ENCODE assay signal across 9 mouse cellular contexts in the genomic region with DNA sequence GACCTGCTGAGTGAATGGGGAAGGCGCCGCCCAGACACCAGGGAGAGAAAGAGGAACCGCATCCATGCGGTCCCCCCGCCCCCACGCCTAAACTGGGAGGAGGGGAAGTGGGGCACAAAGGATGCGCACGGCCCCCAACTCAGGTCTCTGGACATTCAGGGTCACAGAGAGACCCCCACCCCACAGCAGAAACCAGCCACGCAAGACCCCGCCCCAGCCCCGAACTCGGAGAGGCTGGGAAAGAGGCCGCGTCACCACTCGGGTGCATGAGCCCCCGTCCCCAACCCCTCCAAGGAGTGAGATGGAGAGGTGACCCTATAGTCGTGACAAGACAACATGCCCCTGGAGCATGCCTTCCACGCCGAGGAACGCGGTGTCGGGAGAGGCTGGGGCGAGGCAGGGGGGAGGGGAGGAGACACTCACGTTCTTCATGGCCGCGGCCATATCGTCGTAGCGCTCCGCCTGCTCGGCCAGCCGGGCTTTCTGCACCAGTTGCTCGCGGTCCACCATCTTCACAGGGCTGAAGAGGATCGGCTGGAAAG. TPM values are rescaled to one million over a fixed set of nuclear protein-coding genes. Genes with fewer than 3 reads are reported as not detected.
A peak's percentile ranks its signal among the peaks of the same experiment; 100 is the strongest.
DNase-seq lines count a peak whose midpoint lies in the region; ATAC-seq lines count a peak whose summit lies in the region.
"Had no signal": no experiment of that assay in that cellular context is flagged by ENCODE, and none has a peak within 500 bp of the region (broad histone marks: within the 10 kb centered on the region; RNA-seq: fewer than 3 reads in every experiment).

No protein-coding gene starts in this region.

- intact Hi-C loops in gastrocnemius, postnatal 36 days (cut with DNase I) = no loop called here

- ATAC-seq in CD4-positive, CD25-positive, alpha-beta regulatory T cell, adult 4 months = peak; percentile 36
- peak; percentile 75 for ATAC-seq in intestine, embryonic 14.5 days (replicated peaks; ENCODE audit: low FRiP score, low TSS enrichment, low read depth)
- peak; percentile 62 for ATAC-seq in limb, embryonic 13.5 days (ENCODE audit: low FRiP score, low read depth)
- peak; percentile 71 for ATAC-seq in midbrain, embryonic 12.5 days (ENCODE audit: low FRiP score, low read depth)
- ATAC-seq in stomach, embryonic 15.5 days (ENCODE audit: insufficient read depth, low FRiP score, low read depth) = peak; percentile 63

- no peaks in the 10 kb centered on the region for H3K27me3 ChIP-seq in intestine, embryonic 14.5 days (replicated peaks; ENCODE audit: control insufficient read depth, insufficient read depth, low read length)
- H3K27me3 ChIP-seq in limb, embryonic 13.5 days = no peaks in the 10 kb centered on the region
- H3K27me3 ChIP-seq in midbrain, embryonic 12.5 days = no peaks in the 10 kb centered on the region
- no peaks in the 10 kb centered on the region for H3K27me3 ChIP-seq in stomach, embryonic 15.5 days (replicated peaks)

- peak overlapping the region; percentile 77 for H3K9ac ChIP-seq in intestine, embryonic 14.5 days (ENCODE audit: low read length)
- peak overlapping the region; percentile 88 for H3K9ac ChIP-seq in limb, embryonic 13.5 days
- peak overlapping the region; percentile 85 for H3K9ac ChIP-seq in midbrain, embryonic 12.5 days (replicated peaks)
- peak overlapping the region; percentile 88 for H3K9ac ChIP-seq in stomach, embryonic 15.5 days

- H3K4me1 ChIP-seq in intestine, embryonic 14.5 days (replicated peaks; ENCODE audit: control insufficient read depth, insufficient read depth, low read length) = peaks cover 7% of the 10 kb centered on the region; the same call in 1 of the 2 replicates
- peaks cover 28% of the 10 kb centered on the region for H3K4me1 ChIP-seq in limb, embryonic 13.5 days
- H3K4me1 ChIP-seq in midbrain, embryonic 12.5 days = peaks cover 26% of the 10 kb centered on the region
- H3K4me1 ChIP-seq in stomach, embryonic 15.5 days = peaks cover 8% of the 10 kb centered on the region; the same call in 1 of the 2 replicates

- peaks cover 35% of the 10 kb centered on the region for H3K36me3 ChIP-seq in intestine, embryonic 14.5 days (ENCODE audit: control insufficient read depth, insufficient read depth, low read length)
- H3K36me3 ChIP-seq in limb, embryonic 13.5 days = peaks cover 31% of the 10 kb centered on the region
- peaks cover 33% of the 10 kb centered on the region for H3K36me3 ChIP-seq in midbrain, embryonic 12.5 days
- peaks cover 25% of the 10 kb centered on the region for H3K36me3 ChIP-seq in stomach, embryonic 15.5 days

- DNase-seq in adrenal gland, adult 2 months = peak; percentile 78
- DNase-seq in embryo, embryonic 11.5 days (ENCODE audit: low read depth, low spot score) = peak; percentile 40
- peak; percentile 46 to 54 for DNase-seq in gastrocnemius, postnatal 36 days
- DNase-seq in intestine, embryonic 14.5 days (ENCODE audit: low spot score) = no peak

- whole genome bisulfite sequencing in intestine, embryonic 14.5 days = under 1% methylated on average over 33 of the region's 35 CpGs
- WGBS in limb, embryonic 13.5 days = under 1% methylated on average over 34 of the region's 35 CpGs
- under 1% methylated on average over 35 of the region's 35 CpGs for WGBS in midbrain, embryonic 12.5 days
- under 1% methylated on average over 35 of the region's 35 CpGs for WGBS in stomach, embryonic 15.5 days

- H3K4me2 ChIP-seq in intestine, embryonic 14.5 days (ENCODE audit: low read length) = peak overlapping the region; percentile 54
- H3K4me2 ChIP-seq in limb, embryonic 13.5 days (replicated peaks) = peak overlapping the region; percentile 69
- H3K4me2 ChIP-seq in midbrain, embryonic 12.5 days (replicated peaks) = peak overlapping the region; percentile 64
- H3K4me2 ChIP-seq in stomach, embryonic 15.5 days = peak overlapping the region; percentile 54

- no peaks in the 10 kb centered on the region for H3K9me3 ChIP-seq in intestine, embryonic 14.5 days (ENCODE audit: control insufficient read depth, low read length)
- no peaks in the 10 kb centered on the region for H3K9me3 ChIP-seq in limb, embryonic 13.5 days
- no peaks in the 10 kb centered on the region for H3K9me3 ChIP-seq in midbrain, embryonic 12.5 days
- no peaks in the 10 kb centered on the region for H3K9me3 ChIP-seq in stomach, embryonic 15.5 days

- H3K4me3 ChIP-seq in intestine, embryonic 14.5 days (ENCODE audit: low read depth, low read length) = peak overlapping the region; percentile 75
- H3K4me3 ChIP-seq in limb, embryonic 13.5 days = peak overlapping the region; percentile 92
- H3K4me3 ChIP-seq in midbrain, embryonic 12.5 days = peak overlapping the region; percentile 89
- peak overlapping the region; percentile 91 for H3K4me3 ChIP-seq in stomach, embryonic 15.5 days (replicated peaks)

- peak overlapping the region; percentile 98 for H3K27ac ChIP-seq in intestine, embryonic 14.5 days (ENCODE audit: low read depth)
- peak overlapping the region; percentile 95 for H3K27ac ChIP-seq in limb, embryonic 13.5 days
- peak overlapping the region; percentile 97 for H3K27ac ChIP-seq in midbrain, embryonic 12.5 days (replicated peaks)
- peak overlapping the region; percentile 99 for H3K27ac ChIP-seq in stomach, embryonic 15.5 days

RNA-seq across cellular contexts. Expression of a gene that starts 0.4 kb away (rescaled TPM):
- polyA plus RNA-seq in CD4-positive, CD25-positive, alpha-beta regulatory T cell, adult 4 months (2017; shearing (Covaris generic)) = 10 to 100 TPM; 29.6 to 47.8 TPM
- 100 to 1,000 TPM; 563 to 611 TPM for total RNA-seq in adrenal gland, adult 2 months (2021)
- 227 and 268 TPM in 2 replicates for polyA plus RNA-seq in adrenal gland, adult 2 months (2012; rRNA removed)
- total RNA-seq in gastrocnemius, postnatal 36 days (2021) = 100 to 1,000 TPM; 297 to 301 TPM
- polyA plus RNA-seq in intestine, embryonic 14.5 days (2014; fragmentation: Nextera tagmentation; extraction: Ambion mirVana) = 93.3 and 95.7 TPM in 2 replicates
- polyA plus RNA-seq in limb, embryonic 13.5 days (2015; fragmentation: Nextera tagmentation; extraction: Ambion mirVana) = 155 and 168 TPM in 2 replicates
- polyA plus RNA-seq in midbrain, embryonic 12.5 days (2016; fragmentation: Nextera tagmentation; extraction: Ambion mirVana) = 457 and 466 TPM in 2 replicates
- 167 and 173 TPM in 2 replicates for polyA plus RNA-seq in stomach, embryonic 15.5 days (2015; fragmentation: Nextera tagmentation; extraction: Ambion mirVana)

RNA-seq across cellular contexts. Expression of a gene that starts 40.4 kb away (rescaled TPM):
- 1 to 10 TPM; 1.3 to 2.3 TPM for polyA plus RNA-seq in CD4-positive, CD25-positive, alpha-beta regulatory T cell, adult 4 months (2017; shearing (Covaris generic))
- 1 to 10 TPM; 2.8 to 3.1 TPM for total RNA-seq in adrenal gland, adult 2 months (2021)
- 4.3 and 11.1 TPM in 2 replicates for polyA plus RNA-seq in adrenal gland, adult 2 months (2012; rRNA removed)
- total RNA-seq in gastrocnemius, postnatal 36 days (2021) = 1 to 10 TPM in 1 of 2 experiments, under 1 TPM in 1; 0.57 to 1.1 TPM
- polyA plus RNA-seq in intestine, embryonic 14.5 days (2014; fragmentation: Nextera tagmentation; extraction: Ambion mirVana) = 2.1 and 2.9 TPM in 2 replicates
- 4.4 and 4.5 TPM in 2 replicates for polyA plus RNA-seq in limb, embryonic 13.5 days (2015; fragmentation: Nextera tagmentation; extraction: Ambion mirVana)
- polyA plus RNA-seq in midbrain, embryonic 12.5 days (2016; fragmentation: Nextera tagmentation; extraction: Ambion mirVana) = 0.82 and 2.2 TPM in 2 replicates
- 3.4 TPM in 2 replicates for polyA plus RNA-seq in stomach, embryonic 15.5 days (2015; fragmentation: Nextera tagmentation; extraction: Ambion mirVana)

RNA-seq across cellular contexts. Expression of a gene that starts 45.9 kb away (rescaled TPM):
- not detected for polyA plus RNA-seq in CD4-positive, CD25-positive, alpha-beta regulatory T cell, adult 4 months (2017; shearing (Covaris generic))
- total RNA-seq in adrenal gland, adult 2 months (2021) = not detected
- polyA plus RNA-seq in adrenal gland, adult 2 months (2012; rRNA removed) = not detected in 2 replicates
- not detected for total RNA-seq in gastrocnemius, postnatal 36 days (2021)
- not detected in 2 replicates for polyA plus RNA-seq in intestine, embryonic 14.5 days (2014; fragmentation: Nextera tagmentation; extraction: Ambion mirVana)
- 0.22 and 0.47 TPM in 2 replicates for polyA plus RNA-seq in limb, embryonic 13.5 days (2015; fragmentation: Nextera tagmentation; extraction: Ambion mirVana)
- polyA plus RNA-seq in midbrain, embryonic 12.5 days (2016; fragmentation: Nextera tagmentation; extraction: Ambion mirVana) = not detected in 2 replicates
- 1.7 TPM in 2 replicates for polyA plus RNA-seq in stomach, embryonic 15.5 days (2015; fragmentation: Nextera tagmentation; extraction: Ambion mirVana)
- polyA plus RNA-seq: gonadal fat pad, adult 2 months had no signal

RNA-seq across cellular contexts. Expression of a gene that starts 46.3 kb away (rescaled TPM):
- 1 to 10 TPM in 1 of 2 experiments, not detected in 1; 1.3 TPM for polyA plus RNA-seq in CD4-positive, CD25-positive, alpha-beta regulatory T cell, adult 4 months (2017; shearing (Covaris generic))
- total RNA-seq in adrenal gland, adult 2 months (2021) = 100 to 1,000 TPM; 236 to 614 TPM
- polyA plus RNA-seq in adrenal gland, adult 2 months (2012; rRNA removed) = 309 and 678 TPM in 2 replicates
- 100 to 1,000 TPM; 269 to 277 TPM for total RNA-seq in gastrocnemius, postnatal 36 days (2021)
- polyA plus RNA-seq in intestine, embryonic 14.5 days (2014; fragmentation: Nextera tagmentation; extraction: Ambion mirVana) = 79.9 and 81.7 TPM in 2 replicates
- polyA plus RNA-seq in limb, embryonic 13.5 days (2015; fragmentation: Nextera tagmentation; extraction: Ambion mirVana) = 134 and 150 TPM in 2 replicates
- polyA plus RNA-seq in midbrain, embryonic 12.5 days (2016; fragmentation: Nextera tagmentation; extraction: Ambion mirVana) = 15.7 and 20.3 TPM in 2 replicates
- polyA plus RNA-seq in stomach, embryonic 15.5 days (2015; fragmentation: Nextera tagmentation; extraction: Ambion mirVana) = 291 and 451 TPM in 2 replicates
